Mouse (Mus musculus) WW6 (cell line): ENCODE results near the gene Ltb.
"Not testable (repeated sequence)": the region's sequence is repeated elsewhere in the genome, so short reads cannot be mapped to it uniquely, and the experiment has no call there.

Experiments used
- DNase-seq: peaks from one replicate; pipeline ENCODE4 v3.0.0-alpha.2; 2013; ENCODE audit warnings: low read depth, low spot score

The Ltb gene

GRCm38 (mm10) chr17:35225456-35225855 lies 31.2 kb downstream of the Ltb start:
- no peak for DNase-seq

- DNase-seq: no peak
Observed at GRCm38 (mm10) chr17:35226561-35227046, 32.4 kb downstream of the Ltb start.

GRCm38 (mm10) chr17:35231022-35231421 lies 36.8 kb downstream of the Ltb start:
- no peak for DNase-seq

GRCm38 (mm10) chr17:35232043-35232442 lies 37.8 kb downstream of the Ltb start:
- DNase-seq: no peak

GRCm38 (mm10) chr17:35232659-35233058 lies 38.4 kb downstream of the Ltb start:
- DNase-seq: no peak

DNA sequence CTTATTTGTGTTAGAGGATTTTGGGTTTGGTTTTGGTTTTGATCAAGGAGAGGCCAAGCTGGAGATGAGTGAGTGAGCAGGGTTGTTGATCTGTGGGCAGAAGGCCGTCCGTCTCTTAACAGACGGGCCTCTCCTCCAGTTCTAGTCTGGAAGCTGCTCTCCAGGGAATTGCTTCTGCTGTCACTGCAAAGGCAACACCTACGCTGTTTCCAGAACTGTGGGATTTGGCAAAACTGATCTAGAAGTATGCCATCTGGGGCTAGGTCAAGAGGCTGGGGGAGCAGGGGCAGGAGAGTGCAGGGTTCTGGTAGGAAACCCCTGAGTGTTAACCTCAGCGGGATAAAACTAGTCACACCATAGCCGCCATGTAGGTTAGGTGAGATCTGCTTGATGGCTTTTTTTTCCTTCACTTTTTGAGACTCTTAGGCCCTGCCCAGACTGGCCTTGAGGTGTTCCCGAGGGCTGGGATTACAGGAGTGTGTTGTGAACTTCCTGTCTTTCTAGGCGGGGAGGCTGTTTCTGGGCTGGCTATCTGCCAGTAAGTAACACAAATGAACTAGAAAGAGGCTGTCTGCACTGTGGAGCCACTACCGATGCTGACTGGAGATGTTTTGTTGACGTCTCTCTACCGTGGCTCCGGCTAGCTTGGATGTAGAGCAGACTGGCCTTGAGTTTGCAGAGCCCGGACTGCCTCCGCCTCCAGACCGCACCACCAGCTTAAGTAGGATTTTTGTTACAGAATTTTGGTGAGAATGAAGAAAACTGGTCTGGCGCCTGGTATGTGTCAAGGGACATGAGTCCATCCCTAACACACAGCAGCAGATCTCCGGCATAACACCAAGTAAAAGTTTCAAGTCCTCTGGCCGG lies 39.1 kb downstream of the Ltb start, which contains the start of gene Atp6v1g2:
Gene Atp6v1g2 (plus strand): TSS at position 547 of the 867 bp plus-strand sequence.
- DNase-seq: no peak

DNA sequence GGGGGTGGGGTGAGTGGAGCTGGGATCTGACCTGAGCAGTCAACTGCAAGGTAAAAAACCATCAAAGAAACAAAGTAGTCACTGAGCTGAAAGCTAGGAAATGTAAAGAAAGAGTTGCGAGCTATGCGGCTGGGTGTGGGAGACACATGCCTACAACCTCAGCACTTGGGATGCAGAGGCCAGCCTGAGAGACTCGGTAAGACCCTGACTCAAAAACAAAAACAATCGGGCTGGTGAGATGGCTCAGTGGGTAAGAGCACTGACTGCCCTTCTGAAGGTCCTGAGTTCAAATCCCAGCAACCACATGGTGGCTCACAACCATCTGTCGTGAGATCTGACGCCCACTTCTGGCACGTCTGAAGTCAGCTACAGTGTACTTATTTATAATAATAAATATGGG lies 39.9 kb downstream of the Ltb start:
- DNase-seq: not testable (repeated sequence)

- no peak for DNase-seq
Observed at GRCm38 (mm10) chr17:35234903-35235302, 40.7 kb downstream of the Ltb start.

- DNase-seq: peak; percentile 83
Observed at GRCm38 (mm10) chr17:35235614-35236389, 41.6 kb downstream of the Ltb start, which contains the start of gene Nfkbil1. Nfkbil1 (minus strand) TSS chr17:35235792.

- peak; percentile 75 for DNase-seq
Observed at GRCm38 (mm10) chr17:35236390-35236746, 42.1 kb downstream of the Ltb start.

DNA sequence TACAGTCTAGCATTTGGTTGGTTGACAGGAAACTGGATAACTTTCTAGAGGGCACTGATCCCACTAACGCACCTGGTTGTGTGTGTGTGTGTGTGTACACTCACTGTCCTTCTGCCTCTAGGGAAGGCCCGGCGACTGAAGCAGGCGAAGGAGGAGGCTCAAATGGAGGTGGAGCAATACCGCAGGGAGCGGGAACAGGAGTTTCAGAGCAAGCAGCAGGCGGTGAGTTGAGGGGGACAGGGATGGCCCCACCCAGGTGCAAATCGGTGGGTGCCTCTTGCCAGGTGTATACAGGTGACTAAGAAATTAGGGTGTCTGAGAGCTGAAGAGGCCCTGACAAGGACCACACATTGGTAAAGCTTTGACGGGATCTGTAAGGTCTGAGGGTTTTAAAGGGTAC lies 42.8 kb downstream of the Ltb start:
- DNase-seq: no peak

DNA sequence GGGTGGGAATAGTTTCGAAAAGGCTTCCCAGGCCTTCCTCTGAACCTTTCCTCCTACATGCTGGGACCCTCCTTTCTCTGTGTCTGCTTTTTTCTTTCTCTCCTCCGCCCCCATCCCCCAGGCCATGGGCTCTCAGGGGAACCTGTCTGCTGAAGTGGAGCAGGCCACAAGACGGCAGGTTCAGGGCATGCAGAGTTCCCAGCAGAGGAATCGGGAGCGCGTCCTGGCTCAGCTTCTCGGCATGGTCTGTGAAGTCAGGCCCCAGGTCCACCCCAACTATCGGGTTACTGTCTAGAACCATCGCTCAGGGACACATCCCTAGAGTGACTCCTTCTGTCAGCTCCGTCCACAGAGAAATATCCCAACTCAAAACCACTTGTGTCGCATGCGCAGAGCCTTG lies 43.3 kb downstream of the Ltb start:
- DNase-seq: no peak

- no peak for DNase-seq
Observed at GRCm38 (mm10) chr17:35239700-35240099, 45.5 kb downstream of the Ltb start.

GRCm38 (mm10) chr17:35240384-35241304 lies 46.4 kb downstream of the Ltb start:
- no peak for DNase-seq

DNA sequence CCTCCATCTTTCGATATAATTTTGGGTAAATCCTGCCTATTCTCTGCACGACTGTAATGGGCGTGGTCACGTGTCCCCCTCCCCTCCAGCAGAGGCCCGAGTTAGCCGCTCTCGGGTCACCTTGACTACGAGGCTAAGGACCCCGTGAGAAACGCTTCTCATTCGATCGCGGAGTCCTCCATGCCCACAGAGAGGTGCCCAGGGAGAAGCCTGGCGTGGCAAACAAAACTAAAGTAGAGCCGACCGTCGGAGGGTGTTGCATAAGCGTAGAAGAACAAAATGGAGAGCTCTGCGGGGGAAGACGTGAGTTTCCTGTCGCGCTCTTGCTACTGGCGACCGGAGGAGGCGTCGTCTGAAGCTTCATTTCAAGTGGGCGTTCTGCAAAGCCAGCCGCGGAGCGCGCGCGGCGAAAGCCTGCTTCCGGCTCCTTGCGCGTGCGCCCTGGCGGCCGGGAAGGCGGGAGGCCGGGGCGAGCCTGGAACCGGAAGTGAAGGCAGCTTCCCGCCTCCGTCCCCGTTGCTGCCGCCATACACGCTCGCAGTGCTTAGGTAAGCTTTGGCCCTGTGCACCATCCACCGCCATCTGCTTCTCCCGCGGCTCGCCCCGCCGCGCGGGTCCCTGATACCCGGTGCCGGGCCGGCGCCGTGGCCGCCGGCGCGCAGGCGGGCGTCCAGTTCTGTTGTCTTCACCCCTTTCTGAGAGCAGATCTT lies 47.2 kb downstream of the Ltb start, which contains the start of gene Ddx39b:
Gene Ddx39b (plus strand): TSS at position 442 of the 710 bp plus-strand sequence.
- peak; percentile 82 for DNase-seq

DNA sequence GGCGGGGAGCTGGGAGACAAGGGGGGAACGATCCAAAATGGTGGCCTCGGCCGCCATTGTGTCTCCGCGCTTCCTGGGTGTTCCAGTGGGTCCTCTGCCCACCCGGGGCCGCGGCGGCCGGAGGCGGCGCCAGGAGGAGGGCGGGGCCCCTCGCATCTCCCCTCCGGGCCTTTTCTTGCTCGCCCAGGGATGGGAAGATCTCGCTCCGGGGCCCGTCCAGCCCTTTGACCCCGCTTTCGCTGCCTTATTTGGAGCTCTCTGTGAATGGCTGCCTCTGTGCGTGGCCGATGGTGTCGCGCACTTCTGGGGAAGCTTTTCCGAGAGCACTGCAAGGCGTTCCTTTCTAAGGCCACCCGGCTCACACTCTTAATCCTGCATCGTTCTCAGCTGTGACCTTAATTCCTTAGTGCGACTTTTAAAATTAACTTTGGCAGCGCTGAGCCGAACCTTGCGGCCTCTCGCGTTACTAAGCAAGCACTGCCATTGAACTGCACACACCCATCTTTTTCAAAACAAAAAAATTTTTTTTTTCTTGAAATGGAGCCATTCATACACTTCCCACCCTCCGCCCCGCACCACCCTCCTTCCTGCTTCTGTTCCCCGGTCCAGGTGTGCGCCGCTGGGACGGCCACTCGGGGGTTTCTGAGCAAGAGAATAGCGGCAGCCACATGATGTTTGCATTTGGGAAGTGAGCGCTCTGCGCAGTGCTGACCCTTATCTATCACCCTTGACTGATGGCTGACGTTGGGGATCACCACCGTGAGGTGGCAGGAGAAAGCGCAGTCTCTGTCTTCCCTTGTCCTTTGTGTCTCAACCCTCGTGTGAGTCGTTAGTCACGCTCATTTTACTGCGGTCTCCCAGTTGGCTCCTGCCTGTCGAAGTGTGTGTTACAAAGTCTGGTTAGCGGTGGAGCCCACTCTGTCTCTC lies 48.0 kb downstream of the Ltb start:
- DNase-seq: no peak

GRCm38 (mm10) chr17:35243086-35243485 lies 48.8 kb downstream of the Ltb start:
- no peak for DNase-seq

GRCm38 (mm10) chr17:35244999-35245398 lies 50.8 kb downstream of the Ltb start:
- DNase-seq: no peak
